Mouse (Mus musculus) A20 (cell line): ENCODE data around the gene Pigo.
A peak's percentile ranks its signal among the peaks of the same experiment; 100 is the strongest.

Experiments
- DNase-seq: peaks from one replicate; pipeline ENCODE4 v3.0.0-alpha.2; 2011; ENCODE audit warnings: low read depth, low spot score

The Pigo gene

DNA sequence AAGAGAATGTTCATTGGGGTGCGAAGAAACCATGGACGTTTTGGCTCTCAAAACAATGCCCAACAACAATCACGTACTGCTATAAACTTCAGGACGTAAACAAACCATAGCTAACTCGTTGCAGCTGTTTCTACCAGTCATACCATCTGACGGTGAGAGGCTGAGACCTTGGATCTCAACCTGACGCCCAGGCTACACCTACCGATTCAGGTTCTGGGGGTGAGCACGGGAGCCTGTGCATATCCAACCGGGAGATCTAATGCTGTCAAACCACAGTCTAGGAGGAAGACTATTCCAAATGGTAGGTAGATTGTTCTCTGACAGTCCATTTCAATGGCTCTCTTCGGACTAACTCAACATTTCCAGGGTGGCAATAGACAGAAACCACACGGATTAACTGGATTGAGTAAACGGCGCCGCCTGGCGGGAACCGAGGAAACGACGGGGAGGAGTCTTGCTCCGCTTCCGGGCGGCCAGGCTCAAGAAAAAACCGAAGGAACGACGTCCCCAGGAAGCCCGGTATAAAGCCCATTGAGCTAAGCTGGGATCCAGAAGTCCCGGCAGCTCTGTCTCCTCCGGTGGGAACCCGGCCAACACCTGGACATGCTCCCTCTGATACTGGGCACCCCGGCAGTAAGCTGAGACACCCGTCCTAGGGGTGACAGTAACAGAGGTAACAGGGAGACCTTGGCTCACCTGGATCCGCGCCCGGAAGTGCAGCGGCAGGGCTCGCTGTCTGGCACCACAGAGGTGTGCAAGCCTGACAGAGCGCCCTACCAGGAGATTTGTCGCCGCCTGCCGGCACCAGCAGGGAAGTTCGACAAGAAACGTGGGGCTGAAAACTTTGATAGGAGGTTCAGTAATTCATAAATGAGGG lies at the start of gene Pigo:
Pigo (minus strand) TSS at position 736 of the 877 bp plus-strand sequence.
- peak; percentile 96 for DNase-seq

DNA sequence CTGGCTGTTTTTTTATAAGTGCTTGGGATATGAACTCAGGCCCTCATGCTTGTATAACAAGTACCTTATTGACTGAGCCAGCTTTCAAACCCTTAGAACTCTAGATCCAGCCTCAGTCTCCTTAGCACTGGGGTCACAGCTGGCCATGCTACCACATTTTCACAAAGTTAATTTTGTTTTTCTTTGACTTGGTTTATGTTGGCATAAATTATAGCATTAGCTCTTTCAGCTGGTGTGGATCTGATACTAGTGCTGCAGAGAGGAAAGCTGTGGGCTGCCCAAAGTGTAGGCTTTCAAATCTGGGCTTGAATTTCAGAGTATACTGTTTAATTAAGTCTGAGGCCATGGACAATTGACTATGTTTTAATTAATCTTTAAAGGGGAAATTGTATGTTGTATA lies 49.3 kb upstream of the Pigo start:
- no peak for DNase-seq

GRCm38 (mm10) chr4:43065471-43065870 lies 39.9 kb upstream of the Pigo start:
- DNase-seq = peak; percentile 37

- no peak for DNase-seq
Observed at GRCm38 (mm10) chr4:43060286-43060685, 34.7 kb upstream of the Pigo start.

- no peak for DNase-seq
Observed at GRCm38 (mm10) chr4:43059697-43060096, 34.1 kb upstream of the Pigo start.

GRCm38 (mm10) chr4:43058753-43059654 lies 33.4 kb upstream of the Pigo start, which contains the start of gene Unc13b:
Unc13b (plus strand) TSS chr4:43058953.
- DNase-seq = peak; percentile 97

DNA sequence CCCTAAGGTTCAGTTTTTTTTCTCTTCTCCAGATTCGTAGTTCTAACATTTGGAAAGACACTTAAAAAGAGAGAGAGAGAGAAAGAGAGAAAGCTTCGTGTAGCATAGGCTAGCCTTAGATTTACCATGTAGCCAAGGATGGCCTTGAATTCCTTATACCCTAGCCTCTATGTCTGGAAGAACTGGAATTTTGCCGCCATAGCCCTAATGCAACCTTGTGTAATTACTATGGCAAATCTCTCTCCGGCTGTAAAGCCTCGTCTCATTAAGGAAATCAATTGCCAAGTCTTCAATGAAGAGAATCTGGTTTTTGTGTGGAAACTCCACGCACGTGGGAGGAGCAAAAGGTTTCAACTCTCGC lies 32.8 kb upstream of the Pigo start:
- DNase-seq = no peak

DNA sequence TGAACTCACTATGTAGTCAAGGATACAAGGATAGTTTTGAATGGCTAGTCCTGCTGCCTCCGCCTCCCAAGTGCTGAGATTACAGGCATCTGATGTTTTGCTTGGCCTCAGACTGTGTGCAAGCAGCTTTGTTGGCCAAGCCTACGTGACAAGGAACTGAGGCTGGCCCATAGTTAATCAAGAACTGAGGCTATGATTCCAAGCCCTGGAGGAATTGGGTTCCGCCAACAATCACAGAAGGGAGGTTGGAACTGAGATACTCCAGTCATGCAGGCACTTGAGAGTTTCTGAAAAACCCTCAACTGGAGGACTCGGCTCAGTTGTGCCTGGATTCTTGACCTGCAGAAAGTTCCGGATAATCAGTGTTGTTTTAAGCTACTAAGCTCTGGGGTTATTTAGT lies 32.0 kb upstream of the Pigo start:
- DNase-seq = no peak

GRCm38 (mm10) chr4:43052627-43053026 lies 27.0 kb upstream of the Pigo start:
- DNase-seq = peak; percentile 78

DNA sequence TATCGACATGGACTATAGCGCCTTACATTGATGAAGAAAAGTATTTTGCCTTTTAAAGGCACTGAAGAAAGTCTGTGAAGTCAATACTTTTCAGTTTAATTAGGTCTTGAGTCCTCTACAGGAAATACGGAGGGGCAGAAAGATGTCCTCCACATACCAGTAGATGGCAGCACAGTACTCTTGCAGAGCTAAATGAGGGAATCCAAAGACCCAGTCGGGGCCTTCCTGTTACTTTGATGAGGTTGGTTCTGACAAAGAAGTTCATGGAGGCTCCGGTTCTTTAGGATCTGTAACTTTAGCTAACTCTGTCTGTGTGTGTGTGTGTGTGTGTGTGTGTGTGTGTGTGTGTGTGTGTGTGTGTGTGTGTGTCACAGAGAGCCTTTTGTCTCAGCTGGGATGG lies 21.6 kb upstream of the Pigo start:
- peak; percentile 88 for DNase-seq

DNA sequence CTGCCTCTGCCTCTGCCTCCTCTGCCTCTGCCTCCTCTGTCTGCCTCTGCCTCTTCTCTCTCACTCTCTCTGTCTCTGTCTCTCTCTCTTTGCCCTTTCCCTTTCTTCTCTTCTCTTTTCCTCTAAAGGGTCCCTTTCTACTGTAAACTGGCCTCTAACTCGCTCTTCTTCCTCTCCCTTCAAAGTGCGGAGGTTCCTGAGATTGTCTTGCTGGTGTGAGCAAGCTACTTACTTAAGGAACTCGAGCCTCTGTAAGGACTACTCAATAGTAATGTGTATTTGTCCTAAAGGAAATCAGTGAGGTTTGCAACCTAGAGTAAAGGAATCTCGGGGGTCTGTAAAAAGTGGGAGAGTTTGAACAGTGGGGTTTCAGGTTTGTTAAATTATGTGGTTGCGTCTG lies 21.0 kb upstream of the Pigo start:
- DNase-seq = peak; percentile 39

DNA sequence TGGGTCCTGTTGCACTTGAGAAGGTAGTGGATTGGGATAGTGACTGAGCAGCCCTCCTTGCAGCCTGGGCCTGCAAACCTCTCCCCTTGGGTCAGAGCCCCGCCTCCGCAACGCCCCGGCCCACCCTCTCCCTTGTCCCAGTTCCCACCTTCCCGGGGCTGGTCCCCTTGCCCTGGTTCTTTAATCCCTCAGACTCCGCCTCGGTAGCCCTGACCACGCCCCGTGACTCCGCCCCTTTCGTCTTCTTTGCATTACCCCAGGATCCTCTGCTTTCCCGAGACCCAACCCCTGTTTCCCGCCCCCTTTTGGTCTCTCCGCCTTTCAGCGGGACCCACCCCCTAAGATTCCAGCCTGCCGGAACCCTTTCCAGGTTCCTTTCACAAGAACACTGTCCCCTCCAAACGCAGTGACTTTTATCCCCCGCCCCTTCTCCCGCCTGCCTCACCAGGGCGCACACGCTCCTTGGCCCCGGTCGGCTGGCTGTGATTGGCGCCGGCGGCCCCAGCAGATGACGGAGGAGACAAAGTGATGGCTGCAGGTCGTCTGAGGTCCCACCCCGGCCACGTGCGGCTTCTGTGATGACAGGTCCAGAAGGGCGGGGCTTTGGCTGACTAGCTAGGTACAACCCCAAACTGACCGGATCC lies 20.2 kb upstream of the Pigo start, which contains the start of gene Fam214b:
Fam214b (minus strand) TSS at position 562 of the 644 bp plus-strand sequence.
- peak; percentile 98 for DNase-seq

DNA sequence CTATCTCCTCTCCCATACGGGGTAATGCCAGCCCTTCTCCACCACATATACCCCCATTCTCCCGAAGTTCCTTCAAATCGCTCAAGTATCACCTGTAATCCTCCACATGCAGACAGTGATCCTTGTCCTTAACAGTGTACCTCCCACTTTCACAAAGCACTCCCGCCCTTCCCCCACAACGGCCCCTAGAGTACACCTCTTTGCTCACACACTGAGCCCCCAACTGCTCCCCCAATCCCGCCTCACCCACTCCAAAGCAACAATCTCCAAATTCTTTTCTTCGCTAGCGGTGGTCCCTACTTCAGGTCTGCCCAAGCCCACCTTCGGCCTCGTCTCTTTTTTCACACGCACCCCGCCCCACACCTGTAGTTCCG lies 19.7 kb upstream of the Pigo start:
- no peak for DNase-seq

GRCm38 (mm10) chr4:43044673-43045072 lies 19.1 kb upstream of the Pigo start:
- peak; percentile 48 for DNase-seq

- DNase-seq = peak; percentile 88
Observed at GRCm38 (mm10) chr4:43043644-43044357, 18.2 kb upstream of the Pigo start.

- DNase-seq = peak; percentile 60
Observed at GRCm38 (mm10) chr4:43040881-43041547, 15.4 kb upstream of the Pigo start.

DNA sequence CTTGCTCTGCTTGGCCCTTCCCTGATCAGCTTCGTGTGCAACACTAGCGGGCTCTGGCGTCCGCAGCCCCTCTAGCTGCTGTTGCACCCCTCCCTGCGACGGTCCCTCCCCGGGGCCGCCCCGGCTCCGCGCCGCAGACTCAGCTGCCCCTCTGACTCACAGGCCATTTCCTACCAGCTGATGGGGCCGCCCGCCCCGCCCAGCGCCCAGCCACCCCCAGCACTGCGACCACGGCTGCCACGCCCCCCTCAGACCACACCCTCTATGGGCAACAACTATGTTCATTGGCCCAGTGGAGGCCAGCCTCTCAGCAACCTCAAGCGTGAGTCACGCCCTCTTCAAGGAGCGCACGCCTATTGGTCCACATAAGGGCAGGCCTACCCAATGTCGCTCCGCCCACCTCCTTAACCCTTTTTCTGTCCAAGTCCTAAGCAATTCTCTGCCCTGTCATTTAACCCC lies 14.5 kb upstream of the Pigo start:
- DNase-seq = peak; percentile 99

- peak; percentile 25 for DNase-seq
Observed at GRCm38 (mm10) chr4:43039609-43040008, 14.0 kb upstream of the Pigo start.

- peak; percentile 22 for DNase-seq
Observed at GRCm38 (mm10) chr4:43038567-43039495, 13.2 kb upstream of the Pigo start.
